In genomic region chr10:128590193-128590690, GRCm38 (mm10) we compare ENCODE assay signal across 8 mouse cellular contexts. TPM values are rescaled to one million over a fixed set of nuclear protein-coding genes. Genes with fewer than 3 reads are reported as not detected.
DNase-seq lines count a peak whose midpoint lies in the region; ATAC-seq and TF ChIP-seq lines count a peak whose summit lies in the region.

No protein-coding gene starts in this region.

- peak overlapping the region; percentile 94 for H3K27ac ChIP-seq in ES-E14 (ENCODE audit: insufficient read depth, low read depth, low read length, poor library complexity, severe bottlenecking)
- no peak overlapping the region for H3K27ac ChIP-seq in bone marrow, adult 2 months (ENCODE audit: control insufficient read depth, insufficient read depth, low read depth, low read length, poor library complexity)

- peak overlapping the region; percentile 80 for H3K9ac ChIP-seq in ES-E14 (ENCODE audit: insufficient read depth, low read depth, low read length, poor library complexity, severe bottlenecking)

- intact Hi-C loops in heart, postnatal 10 days (cut with DNase I), result loop anchor here (5.0 kb wide), 1 partner anchor 33 kb away; no protein-coding TSS in a partner anchor

- in situ Hi-C loops in ES-E14 (cut with MboI; ENCODE audit: low sequenced_read_pairs in 2 of 2, unreplicated experiment in 2 of 2), result no loop called here

- no peaks in the 10 kb centered on the region for H3K36me3 ChIP-seq in ES-E14 (ENCODE audit: control insufficient read depth, insufficient read depth, low read length, poor library complexity, severe bottlenecking)

- DNase-seq in ES-E14 (ENCODE audit: low read depth, low spot score), result peak; percentile 78
- peak; percentile 52 to 67 for DNase-seq in heart, postnatal 10 days
- peak; percentile 69 to 91 for DNase-seq in kidney, postnatal 36 days
- peak; percentile 71 for DNase-seq in lung, postnatal 36 days
- peak; percentile 33 for DNase-seq in retina, postnatal 7 days (ENCODE audit: low read depth, low spot score)
- no peak for DNase-seq in frontal cortex, postnatal 25 days (ENCODE audit: low spot score in 2 of 2)

- peak; percentile 68 for ATAC-seq in erythroblast, adult 5-6 weeks (replicated peaks; ENCODE audit: low FRiP score, poor library complexity, severe bottlenecking)

- WGBS in bone marrow, adult 2 months, result under 1% methylated on average over 43 of the region's 43 CpGs

- TF ChIP-seq POLR2A in bone marrow, adult 2 months (IDR thresholded peaks at IDR 0.05; ENCODE audit: borderline replicate concordance, control insufficient read depth, low read depth, low read length), result peak; percentile 27; the same call in 1 of the 2 replicates

- peaks cover 6 to 21% of the 10 kb centered on the region in 2 experiments for H3K4me1 ChIP-seq in ES-E14 (ENCODE audit: control insufficient read depth in 2 of 2, insufficient read depth in 2 of 2, low read length in 2 of 2, poor library complexity in 1 of 2)
- no peaks in the 10 kb centered on the region; the same call in 1 of the 2 replicates for H3K4me1 ChIP-seq in bone marrow, adult 2 months (ENCODE audit: control insufficient read depth, insufficient read depth, low read length)

- TF ChIP-seq CTCF in bone marrow, adult 2 months (IDR thresholded peaks at IDR 0.05; ENCODE audit: control insufficient read depth, insufficient read depth, low read length), result peak; percentile 63

- no peaks in the 10 kb centered on the region for H3K9me3 ChIP-seq in ES-E14 (ENCODE audit: control insufficient read depth, insufficient read depth, low read depth, low read length)

- H3K4me3 ChIP-seq in ES-E14 (ENCODE audit: insufficient read depth in 1 of 2, low read depth in 1 of 2, low read length in 2 of 2, poor library complexity in 1 of 2, severe bottlenecking in 1 of 2), result peak overlapping the region; percentile 79 to 86
- H3K4me3 ChIP-seq in bone marrow, adult 2 months (replicated peaks; ENCODE audit: control insufficient read depth, low read depth, low read length), result peak overlapping the region; percentile 59

TF ChIP-seq in ES-E14, 5 proteins besides CTCF, POLR2A, EP300 and RAD21:
- TF ChIP-seq CHD2 (IDR thresholded peaks at IDR 0.05; ENCODE audit: low read depth, low read length) (no peak), HCFC1 (IDR thresholded peaks at IDR 0.05; ENCODE audit: borderline replicate concordance, insufficient read depth, low read length) (peak; percentile 38; the same call in 1 of the 2 replicates)

RNA-seq across cellular contexts. Expression of gene Erbb3, which starts 0.8 kb away (rescaled TPM):
- total RNA-seq in ES-E14 (2012; rRNA removed), result 24.9 and 30.3 TPM in 2 replicates
- polyA plus RNA-seq in bone marrow, adult 2 months (2011; ENCODE audit: insufficient read depth, insufficient read length, low replicate concordance, missing spikeins), result 0.59 and 0.75 TPM in 2 replicates
- total RNA-seq in erythroblast, adult 5-6 weeks (2015; ENCODE audit: low replicate concordance), result 0.63 TPM in 1 of 2 replicates, not detected in the other
- 0.09 TPM in 1 of 2 replicates, not detected in the other for total RNA-seq in erythroblast, adult 5-6 weeks (2017; ENCODE audit: low replicate concordance)
- 1 to 10 TPM; 7.7 to 8.6 TPM for total RNA-seq in heart, postnatal 10 days (2021)

RNA-seq across cellular contexts. Expression of gene Pa2g4, which starts 24.5 kb away (rescaled TPM):
- 127 and 170 TPM in 2 replicates for total RNA-seq in ES-E14 (2012; rRNA removed)
- polyA plus RNA-seq in bone marrow, adult 2 months (2011; ENCODE audit: insufficient read depth, insufficient read length, low replicate concordance, missing spikeins), result 80.3 and 116 TPM in 2 replicates
- total RNA-seq in erythroblast, adult 5-6 weeks (2015; ENCODE audit: low replicate concordance), result 71.3 and 75.2 TPM in 2 replicates
- 42.9 and 67.5 TPM in 2 replicates for total RNA-seq in erythroblast, adult 5-6 weeks (2017; ENCODE audit: low replicate concordance)
- 10 to 100 TPM; 60.0 to 64.4 TPM for total RNA-seq in heart, postnatal 10 days (2021)

RNA-seq across cellular contexts. Expression of gene Rps26, which starts 36.3 kb away (rescaled TPM):
- total RNA-seq in ES-E14 (2012; rRNA removed), result 1,660 and 1,982 TPM in 2 replicates
- 1,015 and 1,193 TPM in 2 replicates for polyA plus RNA-seq in bone marrow, adult 2 months (2011; ENCODE audit: insufficient read depth, insufficient read length, low replicate concordance, missing spikeins)
- total RNA-seq in erythroblast, adult 5-6 weeks (2015; ENCODE audit: low replicate concordance), result 345 and 426 TPM in 2 replicates
- total RNA-seq in erythroblast, adult 5-6 weeks (2017; ENCODE audit: low replicate concordance), result 114 and 205 TPM in 2 replicates
- total RNA-seq in heart, postnatal 10 days (2021), result 100 to 1,000 TPM; 395 TPM

RNA-seq across cellular contexts. Expression of gene Rpl41, which starts 41.1 kb away (rescaled TPM):
- total RNA-seq in ES-E14 (2012; rRNA removed), result 5,552 and 6,346 TPM in 2 replicates
- polyA plus RNA-seq in bone marrow, adult 2 months (2011; ENCODE audit: insufficient read depth, insufficient read length, low replicate concordance, missing spikeins), result 2,208 and 2,695 TPM in 2 replicates
- 936 and 1,095 TPM in 2 replicates for total RNA-seq in erythroblast, adult 5-6 weeks (2015; ENCODE audit: low replicate concordance)
- total RNA-seq in erythroblast, adult 5-6 weeks (2017; ENCODE audit: low replicate concordance), result 729 and 801 TPM in 2 replicates
- total RNA-seq in heart, postnatal 10 days (2021), result 1,000 to 10,000 TPM; 2,064 to 2,152 TPM

RNA-seq across cellular contexts. Expression of gene Zc3h10, which starts 42.7 kb away (rescaled TPM):
- total RNA-seq in ES-E14 (2012; rRNA removed), result 18.8 and 19.5 TPM in 2 replicates
- polyA plus RNA-seq in bone marrow, adult 2 months (2011; ENCODE audit: insufficient read depth, insufficient read length, low replicate concordance, missing spikeins), result 7.0 and 9.8 TPM in 2 replicates
- 0.19 and 0.63 TPM in 2 replicates for total RNA-seq in erythroblast, adult 5-6 weeks (2015; ENCODE audit: low replicate concordance)
- 2.8 and 3.2 TPM in 2 replicates for total RNA-seq in erythroblast, adult 5-6 weeks (2017; ENCODE audit: low replicate concordance)
- 10 to 100 TPM in 1 of 2 experiments, 1 to 10 TPM in 1; 9.8 to 10.1 TPM for total RNA-seq in heart, postnatal 10 days (2021)

Comparison
In these comparisons a context has a peak if more than half of its experiments do, and no peak if none do; other contexts are left out.
1. DNase-seq: peak in ES-E14 (single experiment), heart, postnatal 10 days (2 of 2), kidney, postnatal 36 days (2 of 2), lung, postnatal 36 days (single experiment) and retina, postnatal 7 days (single experiment); none in frontal cortex, postnatal 25 days (0 of 2).
2. RNA of gene Erbb3, which starts 0.8 kb away (total RNA-seq): 24.9 to 30.3 TPM in ES-E14 and 7.7 to 8.6 TPM in heart, postnatal 10 days; 0.09 to 0.63 TPM in erythroblast, adult 5-6 weeks; every median in the first group is over 4 times any median in the second.